Mouse (Mus musculus) brain, embryonic 14.5 days (tissue): Measurements from ENCODE around the gene Tmem156. TPM values are rescaled to one million over a fixed set of nuclear protein-coding genes. Genes with fewer than 3 reads are reported as not detected.

Experiments used
- DNase-seq: peaks from one replicate; pipeline ENCODE4 v3.0.0-alpha.2; 2011; ENCODE audit warnings: low read depth
- CTCF ChIP-seq: fragments of 200-500 bp; IDR thresholded peaks from 2 replicates; pipeline ENCODE4 v1.5.1; 2012; ENCODE audit warnings: inconsistent platforms, mild to moderate bottlenecking, moderate library complexity, borderline replicate concordance; ENCODE audit not compliant: insufficient read depth, insufficient read length; ENCODE audit errors: extremely low read depth
- POLR2A ChIP-seq: fragments of 200-500 bp; IDR thresholded peaks from 2 replicates; pipeline ENCODE4 v1.6.1; 2012; ENCODE audit warnings: mild to moderate bottlenecking, inconsistent platforms, borderline replicate concordance; ENCODE audit not compliant: poor library complexity, insufficient read depth, insufficient read length, severe bottlenecking; ENCODE audit errors: extremely low read depth
- polyA plus RNA-seq: library from polyadenylated mRNA; depleted of rRNA; stranded (reverse); fragments of >200 nt; gene quantifications from 2 replicates; pipeline ENCODE4 v1.2.3, GENCODE M21; 2012

Tmem156 gene
- polyA plus RNA-seq, 1 experiment, result 0.11 TPM

DNA sequence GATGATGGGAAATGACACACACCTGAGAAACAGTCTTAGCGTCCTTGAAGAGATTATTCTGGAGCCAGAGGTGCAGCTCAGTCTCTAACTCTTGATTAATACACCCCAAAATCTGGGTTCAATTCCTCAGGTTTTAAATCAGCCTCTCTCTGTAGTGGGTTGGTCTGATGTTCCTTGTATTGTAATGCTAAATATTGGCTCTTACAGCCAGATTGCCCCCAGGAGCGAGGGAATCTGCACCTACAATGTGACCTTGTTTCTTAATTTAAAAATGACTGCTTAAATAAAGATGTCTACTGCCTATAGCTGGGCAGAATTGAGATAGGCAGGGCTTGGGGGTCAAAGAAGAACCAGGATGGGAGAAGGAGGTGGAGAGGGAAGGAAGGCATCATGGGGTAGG lies 32.1 kb downstream of the Tmem156 start:
- no peak for TF ChIP-seq CTCF
- TF ChIP-seq POLR2A, result no peak
- no peak for DNase-seq

DNA sequence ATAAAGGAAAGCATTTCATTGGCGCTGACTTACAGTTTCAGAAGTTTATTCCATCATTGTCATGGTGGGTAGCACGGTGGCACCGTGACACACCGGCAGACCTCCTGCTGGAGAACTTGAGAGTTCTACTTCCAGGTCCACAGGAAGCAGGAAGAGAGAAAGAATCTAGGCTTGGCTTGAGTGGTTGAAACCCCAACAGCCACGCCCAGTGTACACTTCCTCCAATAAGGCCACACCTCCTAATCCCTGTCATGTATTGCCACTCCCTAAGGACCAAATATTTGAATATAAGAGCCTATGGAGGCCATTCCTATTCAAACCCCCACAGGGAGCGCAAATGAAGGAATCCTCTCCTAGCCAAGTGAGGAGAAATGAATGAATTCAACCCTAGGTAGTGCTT lies 34.3 kb downstream of the Tmem156 start:
- no peak for TF ChIP-seq POLR2A
- TF ChIP-seq CTCF, result no peak

GRCm38 (mm10) chr5:65051513-65051912 lies 40.4 kb downstream of the Tmem156 start:
- no peak for TF ChIP-seq CTCF
- TF ChIP-seq POLR2A, result no peak

More for the DNA sequence above, 34.3 kb downstream of the Tmem156 start:
- DNase-seq, result no peak

DNA sequence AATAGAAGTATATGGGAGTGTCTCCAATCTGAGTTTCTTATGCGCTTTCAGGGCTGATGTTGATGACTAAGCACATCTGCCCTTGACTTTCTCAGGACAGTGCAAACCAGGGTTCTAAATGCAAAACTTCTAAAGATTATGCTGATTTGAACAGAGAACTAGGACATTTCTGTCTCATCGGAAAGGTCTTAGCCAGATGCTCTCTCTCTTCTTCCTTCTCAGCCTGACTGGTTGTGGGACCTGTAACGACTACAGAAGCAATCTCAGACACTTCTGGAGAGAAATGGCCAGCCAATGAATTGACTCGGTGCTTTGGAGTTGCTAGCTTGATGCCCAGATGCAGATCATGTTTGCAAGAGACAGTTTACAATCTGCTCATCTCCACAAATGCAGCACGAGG lies 42.1 kb downstream of the Tmem156 start:
- DNase-seq, result no peak
- TF ChIP-seq CTCF, result no peak
- no peak for TF ChIP-seq POLR2A

More at GRCm38 (mm10) chr5:65051513-65051912, 40.4 kb downstream of the Tmem156 start:
- DNase-seq, result no peak

DNA sequence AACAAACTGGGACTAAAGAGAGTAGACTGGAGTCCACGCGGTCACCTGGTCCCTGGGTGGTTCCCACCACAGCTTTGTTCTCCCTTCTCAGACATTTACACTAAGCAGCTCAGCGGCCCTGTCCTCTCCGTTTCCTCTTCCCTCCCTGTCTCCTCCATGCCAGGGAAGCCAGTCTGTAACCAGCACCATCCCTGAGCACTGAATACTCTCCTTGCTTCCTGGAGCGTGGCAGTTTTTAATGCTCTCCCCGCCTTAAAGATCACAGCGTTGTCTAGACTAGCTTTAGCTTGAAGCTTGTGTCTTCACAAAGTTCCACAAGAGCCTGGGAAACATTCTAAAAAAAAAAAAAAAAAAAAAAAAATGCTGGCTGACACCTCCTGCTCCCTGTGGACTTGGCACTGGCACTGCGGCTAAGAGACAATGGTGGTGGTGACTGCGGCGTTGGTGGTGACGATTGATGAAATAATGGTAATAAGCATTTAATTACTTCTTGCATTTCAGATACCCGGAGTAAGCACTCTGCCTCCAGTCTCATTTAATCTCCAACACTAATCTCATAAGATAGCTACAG lies 44.6 kb downstream of the Tmem156 start:
- peak; percentile 62 for DNase-seq
- TF ChIP-seq CTCF (no peak), POLR2A (no peak)

- TF ChIP-seq POLR2A (no peak), CTCF (no peak)
- peak; percentile 57 for DNase-seq
Observed at GRCm38 (mm10) chr5:65046442-65047284, 45.3 kb downstream of the Tmem156 start.

DNA sequence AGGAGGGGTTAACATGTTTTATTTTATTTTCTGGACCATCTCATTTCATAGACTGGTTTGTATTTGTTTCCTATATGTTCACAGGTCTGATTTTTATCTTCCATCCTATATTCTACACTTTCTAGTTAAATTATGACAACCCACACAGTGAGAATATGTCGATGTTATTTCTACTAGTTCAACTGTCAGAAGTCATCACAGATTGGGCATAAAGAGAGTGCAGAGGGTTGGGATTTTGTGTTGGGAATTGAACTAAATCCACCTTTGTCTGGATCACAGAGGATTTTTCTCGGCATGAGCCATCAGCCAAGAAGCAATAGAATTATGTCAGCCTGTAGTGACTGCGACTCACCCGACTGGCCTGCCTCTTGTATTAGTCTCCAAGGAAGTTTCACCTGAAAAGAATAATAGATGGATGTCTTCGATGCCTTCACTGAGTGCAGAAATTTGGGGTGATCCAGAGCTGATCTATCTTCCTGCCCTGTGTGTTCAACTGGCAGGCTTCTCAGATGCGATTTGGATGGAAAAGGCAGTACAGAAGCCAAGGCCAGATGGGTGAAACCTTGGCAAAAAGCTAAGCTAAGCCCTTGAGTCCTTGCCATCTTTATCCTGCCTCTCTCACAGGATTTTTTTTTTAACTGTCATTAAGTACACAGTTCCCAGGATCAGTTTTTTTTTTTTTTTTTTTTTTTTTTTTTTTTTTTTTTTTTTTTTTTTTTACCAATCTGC lies 46.1 kb downstream of the Tmem156 start:
- DNase-seq, result peak; percentile 87
- no peak for TF ChIP-seq CTCF
- TF ChIP-seq POLR2A, result no peak

DNA sequence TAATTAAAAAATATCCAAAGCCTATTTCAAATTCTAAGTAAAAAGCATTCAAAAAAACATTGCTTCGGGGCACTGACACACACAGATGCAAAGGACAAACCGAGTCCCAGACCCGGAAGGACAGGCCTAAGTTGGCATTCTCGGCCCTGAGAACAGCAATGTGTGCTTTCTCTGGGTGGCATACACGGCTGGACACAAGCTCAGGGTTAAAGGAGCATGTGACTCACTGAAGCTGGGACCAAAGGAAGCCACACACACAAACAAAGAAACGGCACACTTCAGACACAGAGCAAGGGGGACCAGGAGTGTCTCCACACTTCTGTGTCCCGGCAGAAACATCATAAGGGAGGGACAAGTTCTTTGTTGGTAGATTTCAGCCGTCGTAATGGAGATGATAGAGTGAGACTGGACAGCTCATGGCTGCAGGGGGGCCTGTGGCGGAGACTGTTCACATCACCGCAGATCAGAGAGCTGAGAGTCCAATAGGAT lies 48.5 kb downstream of the Tmem156 start:
- peak; percentile 8 for DNase-seq
- no peak for TF ChIP-seq POLR2A

DNA sequence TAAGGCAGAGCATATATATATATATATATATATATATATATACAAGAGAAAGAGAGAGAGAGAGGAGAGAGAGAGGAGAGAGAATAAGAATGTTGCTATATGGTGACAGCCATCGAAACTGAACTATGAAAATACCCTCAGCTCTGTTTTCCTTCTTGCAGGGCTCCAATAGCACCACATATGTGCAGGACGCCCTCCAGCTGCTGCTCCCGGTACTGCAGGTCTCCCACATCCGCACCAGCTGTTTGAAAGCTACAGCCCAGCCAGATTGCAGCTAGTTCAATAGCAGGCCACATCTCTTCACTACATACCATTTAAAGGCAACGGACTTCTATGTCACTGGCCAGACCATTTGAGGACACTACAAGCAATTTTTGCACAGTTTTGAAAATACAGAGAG lies 51.5 kb downstream of the Tmem156 start:
- TF ChIP-seq POLR2A, result no peak
- TF ChIP-seq CTCF, result peak; percentile 38; the same call in 1 of the 2 replicates
- DNase-seq, result no peak

DNA sequence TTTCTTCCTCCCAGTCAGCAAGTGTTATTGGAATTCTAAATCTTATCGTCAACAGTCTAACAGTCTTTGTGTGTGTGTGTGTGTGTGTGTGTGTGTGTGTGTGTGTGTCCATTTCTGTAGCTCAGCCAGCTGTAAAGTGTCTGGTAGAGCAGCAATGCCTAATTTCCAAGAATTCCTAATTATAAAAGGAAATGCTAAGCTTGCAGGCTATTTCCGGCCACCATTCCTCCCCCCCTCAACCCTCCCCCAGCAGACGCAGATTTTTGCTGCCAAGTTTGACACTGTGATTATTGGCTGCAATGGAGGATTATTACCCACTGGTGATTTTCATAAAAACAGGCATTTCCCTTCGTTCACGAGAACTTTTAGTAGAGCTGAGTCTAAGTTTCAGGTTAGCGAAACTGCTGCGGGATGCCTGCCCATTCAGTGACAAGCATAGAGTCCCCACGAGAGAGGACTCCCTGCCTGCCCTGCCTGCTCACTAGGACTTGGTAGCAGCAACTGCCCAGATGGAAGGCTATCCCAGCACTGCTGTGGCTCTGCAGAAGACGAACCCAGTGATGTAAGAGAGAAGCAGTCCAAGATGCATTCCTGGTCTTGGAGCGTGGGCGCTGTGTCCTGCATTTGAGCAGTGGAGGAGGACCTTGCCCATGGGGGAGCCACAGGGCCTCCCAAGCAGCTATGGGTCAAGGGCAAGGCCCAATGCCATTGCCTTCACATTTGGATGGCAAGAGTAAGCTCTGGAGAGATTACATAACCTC lies 52.9 kb downstream of the Tmem156 start:
- peak; percentile 53 for DNase-seq
- TF ChIP-seq CTCF (no peak), POLR2A (no peak)
